In genomic region chrX:150466817-150467216, GRCm38 (mm10) we compare ENCODE assay signal across 7 mouse cellular contexts. TPM values are rescaled to one million over a fixed set of nuclear protein-coding genes. Genes with fewer than 3 reads are reported as not detected.
DNase-seq lines count a peak whose midpoint lies in the region; ATAC-seq and TF ChIP-seq lines count a peak whose summit lies in the region.
"Not testable (repeated sequence)": the region's sequence is repeated elsewhere in the genome, so short reads cannot be mapped to it uniquely, and the experiment has no call there.

No protein-coding gene starts in this region.

- peak; percentile 84 for TF ChIP-seq EP300 in liver, postnatal 0 days (IDR thresholded peaks at IDR 0.05; ENCODE audit: low read depth)

- not testable (repeated sequence) for H3K36me3 ChIP-seq in liver, embryonic 11.5 days (ENCODE audit: control insufficient read depth, insufficient read depth, low read length); liver, embryonic 13.5 days; liver, embryonic 15.5 days (replicated peaks); liver, postnatal 0 days (replicated peaks; ENCODE audit: insufficient read depth, low read length)

- H3K4me1 ChIP-seq in liver, embryonic 11.5 days (replicated peaks; ENCODE audit: control insufficient read depth, insufficient read depth, low read length); liver, postnatal 0 days (ENCODE audit: insufficient read depth): not testable (repeated sequence)
- H3K4me1 ChIP-seq in liver, embryonic 13.5 days (replicated peaks), result peaks cover 45% of the 10 kb centered on the region
- peaks cover 16% of the 10 kb centered on the region; the same call in 1 of the 2 replicates for H3K4me1 ChIP-seq in liver, embryonic 15.5 days (replicated peaks)

- H3K9ac ChIP-seq in liver, embryonic 11.5 days (ENCODE audit: low read depth, low read length); liver, embryonic 13.5 days; liver, embryonic 15.5 days; liver, postnatal 0 days (replicated peaks): not testable (repeated sequence)

- TF ChIP-seq CTCF in liver, postnatal 0 days (IDR thresholded peaks at IDR 0.05; ENCODE audit: low read depth), result not testable (repeated sequence)

- peak; percentile 61 for ATAC-seq in liver, embryonic 11.5 days (replicated peaks; ENCODE audit: low FRiP score)
- peak; percentile 84 for ATAC-seq in liver, embryonic 13.5 days (ENCODE audit: low read depth)
- ATAC-seq in liver, embryonic 15.5 days (ENCODE audit: insufficient read depth), result peak; percentile 73
- peak; percentile 50 for ATAC-seq in liver, postnatal 0 days

- WGBS in liver, embryonic 11.5 days, result 42% methylated on average over 8 of the region's 8 CpGs
- WGBS in liver, embryonic 13.5 days (ENCODE audit: insufficient replicate concordance), result 19% methylated on average over 8 of the region's 8 CpGs
- WGBS in liver, embryonic 15.5 days (ENCODE audit: insufficient replicate concordance), result 31% methylated on average over 8 of the region's 8 CpGs
- WGBS in liver, postnatal 0 days (ENCODE audit: insufficient replicate concordance), result 59% methylated on average over 8 of the region's 8 CpGs

- DNase-seq in MEL-GATA-1-ER (ENCODE audit: extremely low read depth, low read depth), result peak; percentile 77
- DNase-seq in c-Kit-positive CD71-positive TER-119-positive erythroid progenitor cells, embryonic 14.5 days (ENCODE audit: low spot score), result peak; percentile 57
- not testable (repeated sequence) for DNase-seq in liver, embryonic 11.5 days (ENCODE audit: low spot score); liver, postnatal 0 days
- peak; percentile 66 for DNase-seq in liver, embryonic 13.5 days
- peak; percentile 14 for DNase-seq in spleen, adult 12 weeks (ENCODE audit: low spot score)

- H3K9me3 ChIP-seq in liver, embryonic 11.5 days (ENCODE audit: control insufficient read depth, low read length); liver, embryonic 13.5 days (replicated peaks); liver, embryonic 15.5 days (replicated peaks); liver, postnatal 0 days (ENCODE audit: low read length): not testable (repeated sequence)

- 0 out of 2 replicates have a peak overlapping the region, but pooled peaks have one; percentile 34 for H3K27ac ChIP-seq in liver, embryonic 11.5 days (ENCODE audit: low read depth, low read length)
- peak overlapping the region; percentile 80 for H3K27ac ChIP-seq in liver, embryonic 13.5 days
- H3K27ac ChIP-seq in liver, embryonic 15.5 days (replicated peaks), result peak overlapping the region; percentile 77
- H3K27ac ChIP-seq in liver, postnatal 0 days (ENCODE audit: low read depth), result peak overlapping the region; percentile 39; the same call in 1 of the 2 replicates

- not testable (repeated sequence) for H3K27me3 ChIP-seq in liver, embryonic 11.5 days (replicated peaks; ENCODE audit: control insufficient read depth, insufficient read depth, low read length); liver, embryonic 13.5 days; liver, embryonic 15.5 days; liver, postnatal 0 days (ENCODE audit: insufficient read depth, low read length)

- H3K4me2 ChIP-seq in liver, embryonic 11.5 days; liver, postnatal 0 days (ENCODE audit: low read depth, low read length): not testable (repeated sequence)
- H3K4me2 ChIP-seq in liver, embryonic 13.5 days, result peak overlapping the region; percentile 41
- H3K4me2 ChIP-seq in liver, embryonic 15.5 days, result peak overlapping the region; percentile 38

- not testable (repeated sequence) for H3K4me3 ChIP-seq in liver, embryonic 11.5 days (ENCODE audit: low read depth, low read length); liver, embryonic 13.5 days (replicated peaks); liver, embryonic 15.5 days (replicated peaks); liver, postnatal 0 days (ENCODE audit: low read depth, low read length)

RNA-seq across cellular contexts. Expression of gene Tmem29, which starts 7.9 kb away (rescaled TPM):
- polyA plus RNA-seq in liver, embryonic 11.5 days (2014; fragmentation: Nextera tagmentation; extraction: Ambion mirVana), result 24.2 and 28.1 TPM in 2 replicates
- polyA plus RNA-seq in liver, embryonic 13.5 days (2015; fragmentation: Nextera tagmentation; extraction: Ambion mirVana), result 17.2 and 19.7 TPM in 2 replicates
- 12.3 and 13.4 TPM in 2 replicates for polyA plus RNA-seq in liver, embryonic 15.5 days (2015; fragmentation: Nextera tagmentation; extraction: Ambion mirVana)
- 9.9 and 10.0 TPM in 2 replicates for polyA plus RNA-seq in liver, postnatal 0 days (2015; fragmentation: Nextera tagmentation; extraction: Ambion mirVana)
